Mouse (Mus musculus) cerebellum, adult 2 months (tissue): ENCODE results near the gene 1810024B03Rik.

ENCODE experiments used
- CTCF ChIP-seq: fragments of 200-500 bp; IDR thresholded peaks from 2 replicates; pipeline ENCODE4 v1.5.1; 2011; ENCODE audit warnings: low read depth, mild to moderate bottlenecking, control low read depth, low read length, moderate library complexity, borderline replicate concordance; ENCODE audit not compliant: insufficient read depth
- POLR2A ChIP-seq: fragments of 200-500 bp; IDR thresholded peaks from 2 replicates; pipeline ENCODE4 v1.6.1; 2011; ENCODE audit warnings: low read length, control low read depth, borderline replicate concordance; ENCODE audit not compliant: insufficient read depth

GRCm38 (mm10) chr2:127138449-127138848 lies 69.6 kb downstream of the 1810024B03Rik start:
- TF ChIP-seq POLR2A (no peak), CTCF (no peak)
